Mouse (Mus musculus): Measurements from ENCODE around the gene Wipi2. TPM values are rescaled to one million over a fixed set of nuclear protein-coding genes. Genes with fewer than 3 reads are reported as not detected.

Wipi2 gene
- polyA plus RNA-seq (2012; ENCODE audit: insufficient read depth, insufficient read length, missing spikeins): 43.7 and 46.5 TPM in 2 replicates

GRCm38 (mm10) chr5:142627398-142627797 lies at the start of gene Wipi2:
Gene Wipi2, plus strand, starts transcription at chr5:142627698.
- H3K27ac ChIP-seq (replicated peaks; ENCODE audit: low read depth, low read length): peak within 1 kb of the TSS; percentile 88

DNA sequence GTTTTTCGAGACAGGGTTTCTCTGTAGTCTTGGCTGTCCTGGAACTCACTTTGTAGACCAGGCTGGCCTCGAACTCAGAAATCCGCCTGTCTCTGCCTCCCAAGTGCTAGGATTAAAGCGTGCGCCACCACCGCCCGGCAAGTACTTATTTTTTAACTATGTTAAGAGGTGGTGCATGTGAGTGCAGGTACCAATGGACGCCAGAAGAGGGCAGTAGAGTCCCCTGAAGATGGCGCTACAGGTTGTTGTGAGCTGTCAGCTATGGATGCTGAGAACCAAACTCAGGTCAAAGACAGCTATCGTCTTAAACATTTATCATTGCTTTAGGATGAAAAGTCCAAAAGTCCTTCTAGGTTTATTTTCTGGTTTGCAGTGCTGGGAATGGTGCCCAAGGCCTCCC lies 49.3 kb upstream of the Wipi2 start:
- no peaks in the 10 kb centered on the region for H3K4me1 ChIP-seq (ENCODE audit: control insufficient read depth, insufficient read depth, insufficient read length, low read length)
- no peak overlapping the region for H3K27ac ChIP-seq (replicated peaks; ENCODE audit: low read depth, low read length)
- H3K4me3 ChIP-seq (ENCODE audit: insufficient read depth, low read depth, low read length): no peak overlapping the region

More at GRCm38 (mm10) chr5:142627398-142627797, at the start of gene Wipi2:
- Histone ChIP-seq H3K4me3 (ENCODE audit: insufficient read depth, low read depth, low read length) (peak within 1 kb of the TSS; percentile 77), H3K4me1 (ENCODE audit: control insufficient read depth, insufficient read depth, insufficient read length, low read length) (peaks cover 14% of the 10 kb centered on the region; the same call in 1 of the 2 replicates)

GRCm38 (mm10) chr5:142581517-142581916 lies 46.0 kb upstream of the Wipi2 start:
- H3K27ac ChIP-seq (replicated peaks; ENCODE audit: low read depth, low read length): no peak overlapping the region

DNA sequence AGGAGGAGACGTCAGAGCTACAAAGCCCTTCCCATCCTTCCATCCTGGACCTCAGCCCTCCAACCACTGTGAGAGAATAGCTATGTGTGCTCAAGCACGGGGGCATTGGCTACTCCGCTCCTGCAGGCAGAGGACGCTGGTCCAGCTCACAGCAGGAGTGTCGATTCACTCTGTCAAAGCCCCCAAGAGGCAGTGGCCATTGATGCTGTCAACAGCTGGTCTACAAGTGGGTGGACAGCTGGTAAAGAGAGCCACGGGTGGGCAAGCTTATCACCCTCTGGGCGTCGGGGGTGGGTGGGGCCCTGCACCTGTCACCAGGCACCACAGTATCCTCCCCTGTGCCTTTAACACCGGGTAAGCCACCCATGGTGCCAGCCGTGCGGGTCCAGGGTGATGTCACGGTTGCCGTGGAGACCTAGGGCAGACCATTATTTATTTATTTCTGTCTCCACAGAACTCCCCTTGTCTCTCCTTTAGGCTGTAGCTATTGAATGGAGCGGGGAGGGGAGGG lies 43.8 kb upstream of the Wipi2 start:
- Histone ChIP-seq H3K4me1 (ENCODE audit: control insufficient read depth, insufficient read depth, insufficient read length, low read length) (no peaks in the 10 kb centered on the region), H3K27ac (replicated peaks; ENCODE audit: low read depth, low read length) (no peak overlapping the region), H3K4me3 (ENCODE audit: insufficient read depth, low read depth, low read length) (no peak overlapping the region)

More at GRCm38 (mm10) chr5:142581517-142581916, 46.0 kb upstream of the Wipi2 start:
- Histone ChIP-seq H3K4me3 (ENCODE audit: insufficient read depth, low read depth, low read length) (no peak overlapping the region), H3K4me1 (ENCODE audit: control insufficient read depth, insufficient read depth, insufficient read length, low read length) (no peaks in the 10 kb centered on the region)

GRCm38 (mm10) chr5:142590953-142591616 lies 36.4 kb upstream of the Wipi2 start:
- Histone ChIP-seq H3K4me3 (ENCODE audit: insufficient read depth, low read depth, low read length) (no peak overlapping the region), H3K27ac (replicated peaks; ENCODE audit: low read depth, low read length) (no peak overlapping the region), H3K4me1 (ENCODE audit: control insufficient read depth, insufficient read depth, insufficient read length, low read length) (peaks cover 2% of the 10 kb centered on the region; the same call in 1 of the 2 replicates)

DNA sequence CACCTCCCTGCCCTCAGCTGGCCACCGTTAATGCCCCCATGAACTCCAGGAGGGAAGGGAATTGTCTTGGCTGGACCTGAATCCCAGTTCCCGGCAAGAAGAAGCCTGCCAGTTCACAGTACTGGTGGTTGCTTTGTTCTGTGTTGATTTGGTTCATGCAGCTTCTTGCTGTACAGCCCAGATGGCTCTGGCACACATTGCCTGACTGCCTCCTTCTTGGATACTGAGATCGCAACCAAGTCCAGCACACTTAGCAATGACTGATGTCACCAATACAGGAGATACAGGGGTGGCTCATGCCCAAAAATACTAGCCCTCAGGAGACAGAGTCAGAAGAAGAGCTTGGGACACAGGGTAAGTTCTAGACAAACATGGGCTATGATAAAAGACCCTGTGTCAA lies 31.8 kb upstream of the Wipi2 start:
- no peaks in the 10 kb centered on the region for H3K4me1 ChIP-seq (ENCODE audit: control insufficient read depth, insufficient read depth, insufficient read length, low read length)
- H3K4me3 ChIP-seq (ENCODE audit: insufficient read depth, low read depth, low read length): no peak overlapping the region
- H3K27ac ChIP-seq (replicated peaks; ENCODE audit: low read depth, low read length): no peak overlapping the region

DNA sequence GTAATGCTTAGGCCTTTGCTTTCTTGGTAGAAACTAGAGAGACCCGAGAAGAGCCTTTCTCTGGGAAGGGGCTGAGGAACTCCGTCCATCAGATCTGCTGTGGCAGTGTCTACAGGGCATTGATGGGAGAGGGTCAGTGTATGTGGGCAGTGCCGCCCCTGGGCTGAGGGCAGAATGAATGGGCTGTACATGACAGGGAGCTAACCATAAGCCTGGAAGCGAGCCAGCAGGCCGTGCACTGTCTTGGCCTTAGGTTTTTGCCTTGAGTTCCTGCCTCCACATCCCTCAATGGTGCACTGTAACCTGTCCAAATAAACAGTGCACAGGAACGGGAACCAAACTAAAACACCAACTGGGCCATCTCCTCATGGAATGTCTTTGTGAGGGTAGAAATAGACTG lies 30.8 kb upstream of the Wipi2 start:
- Histone ChIP-seq H3K4me3 (ENCODE audit: insufficient read depth, low read depth, low read length) (no peak overlapping the region), H3K4me1 (ENCODE audit: control insufficient read depth, insufficient read depth, insufficient read length, low read length) (no peaks in the 10 kb centered on the region), H3K27ac (replicated peaks; ENCODE audit: low read depth, low read length) (no peak overlapping the region)

DNA sequence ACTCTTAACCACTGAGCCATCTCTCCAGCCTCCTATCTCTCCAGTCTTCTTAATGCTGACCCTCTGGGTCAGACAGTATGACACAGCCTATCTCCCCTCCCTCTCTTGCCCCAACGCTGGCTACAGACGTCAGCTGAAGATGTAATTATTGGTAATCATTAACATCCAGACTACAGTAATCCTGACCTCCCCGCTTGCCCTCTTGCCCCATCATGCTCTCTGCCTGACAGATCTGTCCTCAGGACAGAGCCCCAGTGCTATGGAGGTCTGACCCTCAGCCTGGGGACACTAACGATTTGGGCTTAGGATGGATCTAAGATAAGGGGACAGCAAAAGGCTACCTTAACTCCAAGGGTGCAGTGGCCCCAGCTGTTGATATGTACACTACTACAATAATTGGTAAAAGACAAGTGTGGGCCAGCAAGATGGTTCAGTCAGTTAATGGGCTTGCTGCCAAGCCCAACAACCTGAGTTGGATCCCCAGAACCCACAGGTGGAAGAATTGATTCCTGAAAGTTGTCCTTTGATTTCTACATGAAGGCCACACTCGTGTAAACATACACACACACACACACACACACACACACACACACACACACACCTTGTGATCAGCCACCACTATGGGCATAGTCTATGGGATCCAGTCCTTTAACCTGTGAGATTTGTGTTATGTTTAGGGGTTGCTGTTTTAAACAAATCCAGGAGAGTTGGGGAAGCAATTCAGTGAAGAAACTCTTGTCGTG lies 29.7 kb upstream of the Wipi2 start:
- Histone ChIP-seq H3K27ac (replicated peaks; ENCODE audit: low read depth, low read length) (no peak overlapping the region), H3K4me3 (ENCODE audit: insufficient read depth, low read depth, low read length) (no peak overlapping the region), H3K4me1 (ENCODE audit: control insufficient read depth, insufficient read depth, insufficient read length, low read length) (no peaks in the 10 kb centered on the region)

GRCm38 (mm10) chr5:142604379-142604778 lies 23.1 kb upstream of the Wipi2 start:
- H3K4me1 ChIP-seq (ENCODE audit: control insufficient read depth, insufficient read depth, insufficient read length, low read length): peaks cover 7% of the 10 kb centered on the region
- H3K27ac ChIP-seq (replicated peaks; ENCODE audit: low read depth, low read length): peak overlapping the region; percentile 41; the same call in 1 of the 2 replicates
- no peak overlapping the region for H3K4me3 ChIP-seq (ENCODE audit: insufficient read depth, low read depth, low read length)

GRCm38 (mm10) chr5:142605288-142605687 lies 22.2 kb upstream of the Wipi2 start:
- Histone ChIP-seq H3K27ac (replicated peaks; ENCODE audit: low read depth, low read length) (no peak overlapping the region), H3K4me1 (ENCODE audit: control insufficient read depth, insufficient read depth, insufficient read length, low read length) (peaks cover 7% of the 10 kb centered on the region)

DNA sequence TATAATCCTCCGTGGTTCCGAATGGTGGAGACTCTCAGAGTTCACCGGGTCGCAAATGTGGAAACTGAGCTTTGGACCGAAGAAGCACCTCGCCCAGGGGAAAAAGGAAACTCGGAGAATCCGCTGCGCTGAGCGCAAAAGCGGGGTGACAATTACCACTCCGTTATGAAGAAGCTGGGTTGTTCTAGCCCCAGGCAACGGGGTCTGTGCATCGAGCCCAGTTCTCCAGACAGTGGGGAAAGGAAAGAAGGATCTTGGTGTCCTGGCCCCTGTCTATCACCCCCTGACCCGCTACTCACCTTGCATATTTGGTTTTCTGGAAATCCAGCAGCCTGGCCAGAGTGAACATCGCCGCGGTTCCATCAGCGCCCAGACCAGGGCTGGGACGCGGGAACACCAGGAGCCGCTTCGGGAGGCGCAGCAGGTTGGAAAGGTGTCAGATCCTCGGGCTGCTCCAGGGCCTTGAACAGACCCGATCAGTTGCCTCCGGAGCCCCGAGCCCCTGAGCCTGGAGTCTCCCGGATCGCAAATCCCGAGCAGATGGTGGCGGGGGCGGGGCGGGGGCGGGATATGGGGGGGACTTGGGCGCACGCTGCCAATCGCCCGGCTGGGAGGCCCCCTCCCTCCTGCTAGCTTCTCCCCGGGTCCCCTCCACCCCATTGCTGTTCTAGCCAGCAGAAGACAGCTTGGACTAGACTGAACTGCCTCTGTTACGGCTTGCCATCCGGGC lies 19.1 kb upstream of the Wipi2 start, which contains the start of gene Mmd2:
Gene Mmd2 (minus strand): TSS at position 542 of the 730 bp plus-strand sequence.
- Histone ChIP-seq H3K4me3 (ENCODE audit: insufficient read depth, low read depth, low read length) (peak within 1 kb of the TSS; percentile 13), H3K27ac (replicated peaks; ENCODE audit: low read depth, low read length) (no peak within 1 kb of the TSS), H3K4me1 (ENCODE audit: control insufficient read depth, insufficient read depth, insufficient read length, low read length) (peaks cover 7% of the 10 kb centered on the region)

More at GRCm38 (mm10) chr5:142605288-142605687, 22.2 kb upstream of the Wipi2 start:
- no peak overlapping the region for H3K4me3 ChIP-seq (ENCODE audit: insufficient read depth, low read depth, low read length)

DNA sequence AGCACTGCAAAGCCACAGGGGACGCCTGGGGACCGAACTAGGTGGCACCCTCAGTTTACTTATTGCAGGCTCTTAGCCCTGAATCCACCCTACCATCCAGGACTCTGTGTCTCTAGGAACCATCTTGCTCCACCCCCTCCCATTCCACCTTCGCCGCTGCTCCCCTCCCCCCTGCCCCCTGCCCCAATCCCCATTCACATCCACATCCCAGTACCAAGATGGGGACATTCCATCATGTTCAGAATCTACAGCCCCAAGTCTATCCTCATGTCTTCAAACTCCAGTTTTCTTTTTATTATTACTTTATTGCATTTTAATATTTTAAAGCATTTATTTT lies 18.5 kb upstream of the Wipi2 start:
- Histone ChIP-seq H3K27ac (replicated peaks; ENCODE audit: low read depth, low read length) (no peak overlapping the region), H3K4me1 (ENCODE audit: control insufficient read depth, insufficient read depth, insufficient read length, low read length) (peaks cover 7% of the 10 kb centered on the region), H3K4me3 (ENCODE audit: insufficient read depth, low read depth, low read length) (peak overlapping the region; percentile 13; the same call in 1 of the 2 replicates)

GRCm38 (mm10) chr5:142610362-142610761 lies 17.1 kb upstream of the Wipi2 start:
- H3K4me1 ChIP-seq (ENCODE audit: control insufficient read depth, insufficient read depth, insufficient read length, low read length): peaks cover 1% of the 10 kb centered on the region; the same call in 1 of the 2 replicates
- no peak overlapping the region for H3K27ac ChIP-seq (replicated peaks; ENCODE audit: low read depth, low read length)
- H3K4me3 ChIP-seq (ENCODE audit: insufficient read depth, low read depth, low read length): no peak overlapping the region

DNA sequence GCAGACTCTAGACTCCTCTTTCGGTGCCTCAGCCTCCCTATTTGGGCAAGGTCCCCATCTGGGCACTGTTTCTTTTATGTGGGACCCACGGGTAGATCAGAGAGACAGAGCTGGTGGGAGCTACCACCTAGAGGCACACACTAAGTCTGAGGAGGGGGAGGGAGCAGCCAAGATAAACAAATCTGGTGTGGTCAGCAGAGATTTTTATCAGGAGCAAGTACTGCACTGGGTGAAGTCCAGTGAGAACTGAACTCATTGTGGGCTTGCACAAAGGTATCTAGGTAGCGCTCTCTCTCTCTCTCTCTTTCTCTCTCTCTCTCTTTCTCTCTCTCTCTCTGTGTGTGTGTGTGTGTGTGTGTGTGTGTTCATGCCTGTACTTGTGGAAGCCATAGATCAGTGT lies 13.0 kb upstream of the Wipi2 start:
- no peak overlapping the region for H3K4me3 ChIP-seq (ENCODE audit: insufficient read depth, low read depth, low read length)
- no peak overlapping the region for H3K27ac ChIP-seq (replicated peaks; ENCODE audit: low read depth, low read length)
- no peaks in the 10 kb centered on the region for H3K4me1 ChIP-seq (ENCODE audit: control insufficient read depth, insufficient read depth, insufficient read length, low read length)

GRCm38 (mm10) chr5:142615638-142616037 lies 11.9 kb upstream of the Wipi2 start:
- H3K4me3 ChIP-seq (ENCODE audit: insufficient read depth, low read depth, low read length): no peak overlapping the region
- H3K27ac ChIP-seq (replicated peaks; ENCODE audit: low read depth, low read length): no peak overlapping the region
- no peaks in the 10 kb centered on the region for H3K4me1 ChIP-seq (ENCODE audit: control insufficient read depth, insufficient read depth, insufficient read length, low read length)

Data from brown adipose tissue, adult 24 weeks (tissue).